Mouse (Mus musculus): Measurements from ENCODE around the gene Ush2a. TPM values are rescaled to one million over a fixed set of nuclear protein-coding genes. Genes with fewer than 3 reads are reported as not detected.

Ush2a gene
- polyA plus RNA-seq, 1 experiment = not detected

DNA sequence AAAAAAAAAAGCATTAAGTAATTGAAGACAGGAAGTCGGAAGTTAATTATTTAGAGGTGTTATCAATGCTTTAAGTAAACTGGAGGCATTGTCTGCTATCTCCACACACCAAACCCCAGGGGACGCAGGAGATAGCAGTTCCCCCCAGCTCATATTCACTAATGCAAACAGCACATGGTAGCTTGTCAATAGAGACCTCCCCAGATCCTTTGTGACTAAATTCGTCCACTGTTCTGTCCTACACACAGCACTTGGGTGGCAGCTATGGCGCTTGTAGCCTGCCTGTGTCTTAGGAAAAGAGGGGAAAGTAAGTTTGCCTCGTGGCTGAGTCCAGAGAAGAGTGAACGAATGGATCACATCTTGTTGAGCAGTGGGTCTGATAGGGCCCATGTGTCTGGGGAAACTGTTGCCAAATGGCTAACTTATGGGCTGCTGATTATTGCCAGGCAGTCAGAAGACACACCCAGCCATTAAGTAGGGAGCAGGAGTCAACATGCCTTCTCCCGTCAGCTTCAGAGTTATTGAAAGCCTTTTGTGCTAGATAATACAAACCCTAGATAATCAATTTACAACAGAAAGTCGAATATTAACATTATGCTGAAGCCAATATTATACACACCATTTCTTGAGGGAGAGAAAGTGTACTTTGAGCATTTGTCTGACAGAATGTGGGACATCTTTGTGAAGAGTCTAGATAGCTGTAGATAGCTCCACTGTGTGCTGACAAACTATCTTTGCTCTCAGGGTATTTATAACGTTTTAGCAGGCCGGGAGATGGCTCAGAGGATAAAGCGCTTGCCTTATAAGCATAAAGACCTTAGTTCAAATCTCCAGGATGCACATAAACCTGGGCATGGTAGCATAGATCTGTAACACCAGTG lies 568.9 kb downstream of the Ush2a start:
- Histone ChIP-seq H3K36me3 (ENCODE audit: control insufficient read depth, insufficient read depth) (no peaks in the 10 kb centered on the region), H3K27me3 (ENCODE audit: control insufficient read depth, insufficient read depth, insufficient read length) (no peaks in the 10 kb centered on the region), H3K4me2 (ENCODE audit: low read depth) (no peak overlapping the region), H3K4me3 (no peak overlapping the region), H3K79me2 (ENCODE audit: control insufficient read depth, insufficient read depth) (no peaks in the 10 kb centered on the region), H3ac (ENCODE audit: control insufficient read depth, insufficient read length) (no peak overlapping the region)
- TF ChIP-seq REST (IDR thresholded peaks at IDR 0.05; ENCODE audit: insufficient read depth, insufficient read length) (no peak), TCF12 (IDR thresholded peaks at IDR 0.05; ENCODE audit: insufficient read depth, poor library complexity, severe bottlenecking) (no peak), SRF (IDR thresholded peaks at IDR 0.05; ENCODE audit: control insufficient read depth, insufficient read length, low read depth) (no peak), MAX (IDR thresholded peaks at IDR 0.05; ENCODE audit: low read depth) (no peak), USF1 (IDR thresholded peaks at IDR 0.05; ENCODE audit: low read depth) (no peak), MYOD1 (IDR thresholded peaks at IDR 0.05; ENCODE audit: control insufficient read depth in 1 of 3, insufficient read length in 2 of 3, low read depth in 2 of 3) (no peak), POLR2AphosphoS2 (IDR thresholded peaks at IDR 0.05; ENCODE audit: insufficient read length, low read depth) (no peak), POLR2A (IDR thresholded peaks at IDR 0.05; ENCODE audit: insufficient read length, low read depth) (no peak), TCF3 (IDR thresholded peaks at IDR 0.05; ENCODE audit: insufficient read length, low read depth) (no peak), E2F4 (IDR thresholded peaks at IDR 0.05; ENCODE audit: insufficient read depth) (no peak), MYOG (IDR thresholded peaks at IDR 0.05; ENCODE audit: control insufficient read depth in 1 of 3, insufficient read depth in 1 of 3, insufficient read length in 2 of 3, low read depth in 2 of 3) (no peak), CEBPB (IDR thresholded peaks at IDR 0.05; ENCODE audit: insufficient read depth, poor library complexity, severe bottlenecking) (no peak)

DNA sequence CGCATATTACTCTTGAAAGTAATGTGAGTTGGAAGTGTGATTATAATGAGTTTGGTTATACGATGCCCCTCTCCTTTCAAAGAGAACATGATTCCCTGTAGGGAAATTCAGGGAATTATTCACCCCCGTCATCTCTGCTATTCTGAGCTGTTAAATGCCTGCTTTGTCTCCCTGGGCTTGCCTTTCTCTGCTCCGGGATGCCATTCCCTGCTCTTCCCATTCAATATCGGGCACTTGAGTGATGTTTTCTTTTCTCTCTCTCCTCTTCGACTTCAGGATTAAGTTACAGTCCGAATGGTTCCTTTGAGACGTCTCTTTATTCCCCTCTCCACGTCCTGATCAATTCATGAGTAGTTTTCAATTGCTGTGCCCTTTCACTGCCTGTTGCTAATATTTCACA lies 572.1 kb downstream of the Ush2a start:
- no peaks in the 10 kb centered on the region for H3K36me3 ChIP-seq (ENCODE audit: control insufficient read depth, insufficient read depth)
- H3K4me3 ChIP-seq = no peak overlapping the region
- no peaks in the 10 kb centered on the region for H3K27me3 ChIP-seq (ENCODE audit: control insufficient read depth, insufficient read depth, insufficient read length)
- no peak overlapping the region for H3K4me2 ChIP-seq (ENCODE audit: low read depth)
- no peak for TF ChIP-seq SRF (IDR thresholded peaks at IDR 0.05; ENCODE audit: control insufficient read depth, insufficient read length, low read depth)
- no peak for TF ChIP-seq REST (IDR thresholded peaks at IDR 0.05; ENCODE audit: insufficient read depth, insufficient read length)
- no peak for TF ChIP-seq CEBPB (IDR thresholded peaks at IDR 0.05; ENCODE audit: insufficient read depth, poor library complexity, severe bottlenecking)
- no peak for TF ChIP-seq TCF3 (IDR thresholded peaks at IDR 0.05; ENCODE audit: insufficient read length, low read depth)
- TF ChIP-seq MYOG (IDR thresholded peaks at IDR 0.05; ENCODE audit: control insufficient read depth in 1 of 3, insufficient read depth in 1 of 3, insufficient read length in 2 of 3, low read depth in 2 of 3) = no peak
- no peak for TF ChIP-seq TCF12 (IDR thresholded peaks at IDR 0.05; ENCODE audit: insufficient read depth, poor library complexity, severe bottlenecking)
- TF ChIP-seq POLR2AphosphoS2 (IDR thresholded peaks at IDR 0.05; ENCODE audit: insufficient read length, low read depth) = no peak
- no peak for TF ChIP-seq MAX (IDR thresholded peaks at IDR 0.05; ENCODE audit: low read depth)
- TF ChIP-seq USF1 (IDR thresholded peaks at IDR 0.05; ENCODE audit: low read depth) = no peak
- no peak for TF ChIP-seq MYOD1 (IDR thresholded peaks at IDR 0.05; ENCODE audit: control insufficient read depth in 1 of 3, insufficient read length in 2 of 3, low read depth in 2 of 3)
- no peak for TF ChIP-seq E2F4 (IDR thresholded peaks at IDR 0.05; ENCODE audit: insufficient read depth)
- no peak for TF ChIP-seq POLR2A (IDR thresholded peaks at IDR 0.05; ENCODE audit: insufficient read length, low read depth)
- H3ac ChIP-seq (ENCODE audit: control insufficient read depth, insufficient read length) = no peak overlapping the region
- H3K79me2 ChIP-seq (ENCODE audit: control insufficient read depth, insufficient read depth) = no peaks in the 10 kb centered on the region

DNA sequence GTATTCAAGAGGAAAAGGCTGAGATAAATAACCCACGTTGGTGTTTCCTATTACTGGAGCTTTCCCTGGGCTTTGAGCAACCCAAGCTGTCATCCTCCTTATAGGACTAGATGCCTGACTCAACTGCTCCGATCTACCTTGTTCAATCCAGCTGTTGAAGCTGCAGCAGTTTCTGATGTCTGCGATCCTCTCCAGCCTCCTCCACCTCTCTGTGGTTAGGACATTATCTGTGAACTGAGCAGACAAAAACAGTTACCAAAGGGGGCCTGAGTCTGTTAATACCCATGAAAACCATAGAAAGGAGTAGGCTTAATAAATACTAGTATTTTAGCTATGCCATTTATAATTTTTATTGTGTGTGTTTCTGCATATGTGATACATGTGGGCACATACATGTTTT lies 572.9 kb downstream of the Ush2a start:
- no peaks in the 10 kb centered on the region for H3K27me3 ChIP-seq (ENCODE audit: control insufficient read depth, insufficient read depth, insufficient read length)
- H3K4me2 ChIP-seq (ENCODE audit: low read depth) = no peak overlapping the region
- no peaks in the 10 kb centered on the region for H3K79me2 ChIP-seq (ENCODE audit: control insufficient read depth, insufficient read depth)
- TF ChIP-seq E2F4 (IDR thresholded peaks at IDR 0.05; ENCODE audit: insufficient read depth) (no peak), USF1 (IDR thresholded peaks at IDR 0.05; ENCODE audit: low read depth) (no peak)
- no peak overlapping the region for H3ac ChIP-seq (ENCODE audit: control insufficient read depth, insufficient read length)
- H3K36me3 ChIP-seq (ENCODE audit: control insufficient read depth, insufficient read depth) = no peaks in the 10 kb centered on the region
- H3K4me3 ChIP-seq = no peak overlapping the region

DNA sequence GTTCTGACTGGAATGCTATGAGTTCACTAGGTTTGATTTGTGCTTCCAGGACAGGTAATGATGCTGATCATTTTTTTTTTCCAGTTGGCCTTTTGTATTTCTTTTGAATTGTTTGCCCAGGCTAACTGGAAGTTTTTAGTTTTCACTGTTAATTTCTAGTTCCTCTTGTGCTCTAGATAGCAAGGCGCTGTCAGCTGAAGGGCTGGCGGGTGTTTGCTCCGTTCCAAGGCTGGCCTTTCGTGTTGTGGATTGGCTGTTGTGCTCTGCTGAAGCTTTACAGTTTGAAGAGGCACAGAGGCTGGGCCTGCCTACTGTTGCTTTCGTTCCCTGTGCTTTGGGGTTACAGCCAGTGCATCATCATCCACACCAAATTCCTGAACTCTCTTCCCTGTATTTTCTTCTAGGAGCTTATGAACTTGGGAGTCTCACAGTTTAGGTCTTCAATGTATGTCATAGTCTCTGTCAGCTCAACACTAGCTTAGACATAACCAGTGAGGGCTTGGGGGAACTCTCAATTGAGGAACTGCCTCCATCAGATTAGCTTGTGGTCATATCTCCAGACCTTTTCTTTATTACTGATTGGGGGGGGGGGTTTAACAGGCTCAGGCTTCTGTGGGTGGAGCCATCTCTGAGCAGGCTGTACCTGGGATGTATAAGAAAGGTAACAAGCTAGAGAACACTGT lies 575.9 kb downstream of the Ush2a start:
- H3K4me3 ChIP-seq = no peak overlapping the region
- H3K4me2 ChIP-seq (ENCODE audit: low read depth) = no peak overlapping the region
- H3K79me2 ChIP-seq (ENCODE audit: control insufficient read depth, insufficient read depth) = no peaks in the 10 kb centered on the region
- no peak overlapping the region for H3ac ChIP-seq (ENCODE audit: control insufficient read depth, insufficient read length)
- TF ChIP-seq REST (IDR thresholded peaks at IDR 0.05; ENCODE audit: insufficient read depth, insufficient read length) (no peak), TCF3 (IDR thresholded peaks at IDR 0.05; ENCODE audit: insufficient read length, low read depth) (no peak), MYOG (IDR thresholded peaks at IDR 0.05; ENCODE audit: control insufficient read depth in 1 of 3, insufficient read depth in 1 of 3, insufficient read length in 2 of 3, low read depth in 2 of 3) (no peak), MAX (IDR thresholded peaks at IDR 0.05; ENCODE audit: low read depth) (no peak), MYOD1 (IDR thresholded peaks at IDR 0.05; ENCODE audit: control insufficient read depth in 1 of 3, insufficient read length in 2 of 3, low read depth in 2 of 3) (no peak)
- no peaks in the 10 kb centered on the region for H3K36me3 ChIP-seq (ENCODE audit: control insufficient read depth, insufficient read depth)
- H3K27me3 ChIP-seq (ENCODE audit: control insufficient read depth, insufficient read depth, insufficient read length) = no peaks in the 10 kb centered on the region

DNA sequence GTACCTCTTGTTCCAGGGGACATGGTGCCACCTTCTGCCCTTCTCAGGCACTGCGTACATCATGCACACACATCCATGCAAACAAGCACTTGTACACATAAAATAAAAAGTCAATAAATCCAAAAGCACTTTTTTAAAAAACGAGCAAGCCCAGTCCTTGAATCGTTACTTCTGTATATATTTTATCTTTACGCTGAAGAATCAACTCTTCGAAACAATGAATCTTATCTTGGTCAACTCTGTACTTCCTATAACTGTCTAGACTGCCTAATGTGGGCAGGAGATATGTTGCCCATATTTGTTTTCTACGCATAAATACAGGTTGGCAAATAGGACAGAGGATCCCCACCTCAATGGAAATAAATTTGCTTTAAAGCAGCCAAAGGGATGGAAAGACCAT lies 585.4 kb downstream of the Ush2a start:
- H3K79me2 ChIP-seq (ENCODE audit: control insufficient read depth, insufficient read depth) = no peaks in the 10 kb centered on the region
- no peak overlapping the region for H3ac ChIP-seq (ENCODE audit: control insufficient read depth, insufficient read length)
- TF ChIP-seq MYOD1 (IDR thresholded peaks at IDR 0.05; ENCODE audit: control insufficient read depth in 1 of 3, insufficient read length in 2 of 3, low read depth in 2 of 3) (no peak), REST (IDR thresholded peaks at IDR 0.05; ENCODE audit: insufficient read depth, insufficient read length) (no peak), TCF3 (IDR thresholded peaks at IDR 0.05; ENCODE audit: insufficient read length, low read depth) (no peak), MAX (IDR thresholded peaks at IDR 0.05; ENCODE audit: low read depth) (no peak), USF1 (IDR thresholded peaks at IDR 0.05; ENCODE audit: low read depth) (no peak), CEBPB (IDR thresholded peaks at IDR 0.05; ENCODE audit: insufficient read depth, poor library complexity, severe bottlenecking) (no peak), E2F4 (IDR thresholded peaks at IDR 0.05; ENCODE audit: insufficient read depth) (no peak)
- H3K4me2 ChIP-seq (ENCODE audit: low read depth) = no peak overlapping the region
- H3K4me3 ChIP-seq = no peak overlapping the region
- H3K36me3 ChIP-seq (ENCODE audit: control insufficient read depth, insufficient read depth) = no peaks in the 10 kb centered on the region
- no peaks in the 10 kb centered on the region for H3K27me3 ChIP-seq (ENCODE audit: control insufficient read depth, insufficient read depth, insufficient read length)

Data from myocyte (in vitro differentiated cells).